Mouse (Mus musculus) lung, postnatal 0 days (tissue): ENCODE results near the gene Elk3. TPM values are rescaled to one million over a fixed set of nuclear protein-coding genes. Genes with fewer than 3 reads are reported as not detected.

Source experiments
- ATAC-seq: fragments of 200-750 bp; cut with Nextera tagmentation; 2 replicates; pipeline ENCODE4 v1.8.0; 2017; ENCODE audit warnings: moderate library complexity
- DNase-seq: peaks from one replicate; pipeline ENCODE4 v3.0.0-alpha.2; 2016; ENCODE audit warnings: low spot score
- H3K27ac ChIP-seq: fragments of 300-500 bp; sonication (generic); 2 replicates; pipeline ENCODE4 v1.5.1; 2014; ENCODE audit warnings: antibody characterized with exemption, mild to moderate bottlenecking, low read length, mixed read lengths
- H3K27me3 ChIP-seq: fragments of 300-500 bp; sonication (generic); replicated peaks from 2 replicates; pipeline ENCODE4 v1.6.1; 2014; ENCODE audit warnings: low read length, mixed read lengths; ENCODE audit not compliant: insufficient read depth
- H3K36me3 ChIP-seq: fragments of 300-500 bp; sonication (generic); 2 replicates; pipeline ENCODE4 v1.6.1; 2014; ENCODE audit warnings: low read length, mixed read lengths; ENCODE audit not compliant: insufficient read depth
- H3K4me1 ChIP-seq: fragments of 300-500 bp; sonication (generic); 2 replicates; pipeline ENCODE4 v1.6.1; 2014; ENCODE audit warnings: antibody characterized with exemption, low read depth, low read length, mixed read lengths; ENCODE audit not compliant: insufficient read depth
- H3K4me2 ChIP-seq: fragments of 300-500 bp; sonication (generic); replicated peaks from 2 replicates; pipeline ENCODE4 v1.6.1; 2014; ENCODE audit warnings: low read depth, mild to moderate bottlenecking, low read length, moderate library complexity, mixed read lengths
- H3K4me3 ChIP-seq: fragments of 300-500 bp; sonication (generic); 2 replicates; pipeline ENCODE4 v1.5.1; 2014; ENCODE audit warnings: low read depth, low read length
- H3K9ac ChIP-seq: fragments of 300-500 bp; sonication (generic); replicated peaks from 2 replicates; pipeline ENCODE4 v1.6.1; 2014; ENCODE audit warnings: low read depth, mild to moderate bottlenecking
- H3K9me3 ChIP-seq: fragments of 300-500 bp; sonication (generic); 2 replicates; pipeline ENCODE4 v1.6.1; 2016; ENCODE audit warnings: low read length, mixed read lengths
- CTCF ChIP-seq: IDR thresholded peaks from 2 replicates; pipeline ENCODE4 v1.5.1; 2016; ENCODE audit warnings: antibody characterized with exemption, mild to moderate bottlenecking
- EP300 ChIP-seq: IDR thresholded peaks from 2 replicates; pipeline ENCODE4 v1.6.1; 2016; ENCODE audit warnings: antibody characterized with exemption, mild to moderate bottlenecking, control low read depth
- WGBS: fragments of 180-500 bp; shearing (Covaris S2); extraction: QIAGEN DNeasy Blood & Tissue Kit; methylation state at CpG from one replicate; pipeline ENCODE4 v1.1.7; 2014; 5-methylcytosine and 5-hydroxymethylcytosine counted together
- polyA plus RNA-seq: library from polyadenylated mRNA; unstranded; fragments of >200 nt; fragmentation: Nextera tagmentation; extraction: Ambion mirVana; gene quantifications from 2 replicates; pipeline ENCODE4 v1.2.1, GENCODE M21; 2015

Gene Elk3
- polyA plus RNA-seq, 1 experiment from 2014 or later: 56.0 TPM

DNA sequence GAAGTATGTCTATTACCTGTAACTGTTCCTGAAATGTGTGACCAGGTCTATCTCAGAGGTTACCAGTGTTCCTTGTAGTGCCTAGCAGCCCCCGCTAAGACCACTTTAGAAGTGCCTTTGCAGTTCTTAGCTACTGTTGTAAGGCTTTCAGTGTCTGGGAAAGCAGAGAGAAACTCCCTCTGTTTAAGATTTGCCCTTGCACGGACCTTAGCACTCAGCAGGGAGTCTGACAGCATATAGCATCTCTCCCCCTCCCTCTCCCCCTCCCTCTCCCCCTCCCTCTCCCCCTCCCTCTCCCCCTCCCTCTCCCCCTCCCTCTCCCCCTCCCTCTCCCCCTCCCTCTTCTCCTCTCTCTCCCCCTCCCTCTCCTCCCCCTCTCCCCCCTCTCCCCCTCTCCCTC is 24.1 kb upstream of the Elk3 start:
- Histone ChIP-seq H3K9me3 (no peaks in the 10 kb centered on the region), H3K4me1 (peaks cover 2% of the 10 kb centered on the region; the same call in 1 of the 2 replicates), H3K4me2 (no peak overlapping the region), H3K36me3 (no peaks in the 10 kb centered on the region), H3K27me3 (no peaks in the 10 kb centered on the region), H3K9ac (no peak overlapping the region), H3K27ac (no peak overlapping the region), H3K4me3 (no peak overlapping the region)
- DNase-seq (no peak), ATAC-seq (no peak)
- no peak for TF ChIP-seq CTCF
- WGBS: 42% methylated on average over 2 of the region's 2 CpGs

DNA sequence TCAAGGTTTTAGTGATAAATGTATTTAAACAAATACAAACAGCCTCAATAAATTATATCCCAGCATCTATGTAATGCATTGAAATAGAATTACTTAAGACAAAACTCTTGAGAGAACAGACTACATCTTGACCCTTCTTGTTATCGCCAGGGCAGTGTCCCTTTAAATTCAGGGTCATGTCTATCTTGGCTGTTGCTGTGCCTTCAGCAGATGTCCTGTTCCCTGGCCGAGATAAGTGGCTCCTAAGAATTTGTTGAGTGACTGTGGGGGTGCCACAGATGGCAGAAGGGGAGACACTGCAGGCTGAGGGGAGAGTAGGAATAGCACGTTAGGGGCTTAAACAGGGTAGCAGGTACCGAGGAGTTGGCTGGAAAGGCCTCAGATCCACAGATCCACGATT is 22.3 kb upstream of the Elk3 start:
- WGBS: 68% methylated on average over 5 of the region's 5 CpGs
- H3K27me3 ChIP-seq: no peaks in the 10 kb centered on the region
- DNase-seq (no peak), ATAC-seq (no peak)
- no peak overlapping the region for H3K9ac ChIP-seq
- H3K4me3 ChIP-seq: no peak overlapping the region
- H3K4me1 ChIP-seq: peaks cover 2% of the 10 kb centered on the region; the same call in 1 of the 2 replicates
- H3K4me2 ChIP-seq: no peak overlapping the region
- TF ChIP-seq CTCF (no peak), EP300 (no peak)
- no peaks in the 10 kb centered on the region for H3K36me3 ChIP-seq
- H3K9me3 ChIP-seq: no peaks in the 10 kb centered on the region
- no peak overlapping the region for H3K27ac ChIP-seq

DNA sequence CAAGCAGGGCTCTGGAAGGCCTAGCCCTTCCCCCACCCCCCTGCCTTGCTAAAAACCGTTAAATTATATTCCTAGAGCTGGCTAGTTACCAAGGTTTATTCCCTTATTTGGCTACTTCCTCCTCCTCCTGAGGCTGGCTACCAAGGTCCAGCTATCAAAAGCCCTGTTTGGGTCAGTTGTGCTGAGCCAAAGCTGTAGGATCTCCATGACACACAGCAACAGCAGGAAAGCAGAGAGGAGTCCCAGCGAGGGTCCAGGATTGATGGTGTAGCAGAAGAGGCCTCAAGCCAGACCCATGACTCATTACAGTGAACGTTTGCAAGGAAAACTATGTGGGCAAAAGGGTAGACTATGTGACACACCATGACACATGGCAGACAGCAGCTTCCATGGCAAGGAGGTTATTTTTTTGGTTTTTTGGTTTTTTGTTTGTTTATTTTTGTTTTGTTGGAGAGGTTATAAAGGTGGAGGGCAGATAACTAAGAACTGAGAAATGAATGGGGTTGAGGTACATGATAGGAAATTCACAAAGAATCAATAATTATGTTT is 21.4 kb upstream of the Elk3 start:
- ATAC-seq: no peak
- Histone ChIP-seq H3K9me3 (no peaks in the 10 kb centered on the region), H3K4me1 (peaks cover 2% of the 10 kb centered on the region; the same call in 1 of the 2 replicates), H3K36me3 (no peaks in the 10 kb centered on the region), H3K27ac (no peak overlapping the region), H3K4me2 (no peak overlapping the region), H3K9ac (no peak overlapping the region), H3K27me3 (no peaks in the 10 kb centered on the region), H3K4me3 (no peak overlapping the region)
- DNase-seq: no peak
- TF ChIP-seq CTCF (no peak), EP300 (no peak)
- 25% methylated on average over 3 of the region's 3 CpGs for WGBS

DNA sequence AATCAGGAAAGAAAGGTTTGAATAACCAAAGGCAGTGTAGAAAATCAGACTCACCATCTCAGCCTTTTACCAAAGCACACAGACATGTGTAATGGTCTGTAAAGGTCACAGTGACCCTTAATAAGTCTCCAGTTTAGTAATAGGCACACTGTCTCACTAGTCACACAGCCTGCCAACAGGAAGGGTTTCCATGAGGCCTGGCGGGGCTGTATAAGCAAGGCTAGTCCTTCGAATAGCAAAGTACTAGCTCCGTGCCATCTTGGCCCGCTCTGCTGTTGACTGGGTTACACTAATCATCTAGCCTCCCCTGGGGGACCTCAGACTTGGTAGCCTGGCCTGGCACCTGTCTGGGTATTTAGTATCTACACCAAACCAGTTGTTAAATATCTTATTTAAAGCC is 20.6 kb upstream of the Elk3 start:
- Histone ChIP-seq H3K4me2 (no peak overlapping the region), H3K27me3 (no peaks in the 10 kb centered on the region), H3K27ac (no peak overlapping the region), H3K9me3 (no peaks in the 10 kb centered on the region), H3K4me1 (peaks cover 8% of the 10 kb centered on the region; the same call in 1 of the 2 replicates), H3K9ac (no peak overlapping the region), H3K36me3 (no peaks in the 10 kb centered on the region), H3K4me3 (no peak overlapping the region)
- no peak for TF ChIP-seq EP300
- no peak for TF ChIP-seq CTCF
- WGBS: 84% methylated on average over 4 of the region's 4 CpGs
- no peak for ATAC-seq
- no peak for DNase-seq

DNA sequence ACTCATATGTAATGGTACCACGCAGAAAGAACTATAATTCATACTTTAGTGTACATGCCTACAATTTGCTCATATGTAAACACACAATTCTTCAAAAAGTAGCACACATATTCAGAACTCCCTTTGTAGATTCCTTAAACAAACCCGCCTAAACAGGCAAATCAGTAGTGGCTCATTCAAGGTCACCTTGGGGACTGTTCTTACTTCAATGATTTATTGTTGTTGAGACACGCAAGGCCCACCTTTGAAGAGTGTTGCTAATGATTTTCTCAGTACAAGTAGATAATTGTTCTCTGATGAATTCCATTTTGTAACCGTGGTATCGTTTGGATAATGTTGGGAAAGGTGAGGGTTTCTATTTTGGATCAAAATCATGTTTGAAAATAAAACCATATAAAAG is 17.4 kb upstream of the Elk3 start:
- 74% methylated on average over 5 of the region's 5 CpGs for WGBS
- TF ChIP-seq EP300: no peak
- no peak for TF ChIP-seq CTCF
- H3K27me3 ChIP-seq: no peaks in the 10 kb centered on the region
- H3K4me1 ChIP-seq: peaks cover 6% of the 10 kb centered on the region; the same call in 1 of the 2 replicates
- no peaks in the 10 kb centered on the region for H3K36me3 ChIP-seq
- ATAC-seq (no peak), DNase-seq (no peak)
- H3K4me2 ChIP-seq: no peak overlapping the region
- H3K27ac ChIP-seq: no peak overlapping the region
- no peak overlapping the region for H3K4me3 ChIP-seq
- no peaks in the 10 kb centered on the region for H3K9me3 ChIP-seq
- no peak overlapping the region for H3K9ac ChIP-seq

DNA sequence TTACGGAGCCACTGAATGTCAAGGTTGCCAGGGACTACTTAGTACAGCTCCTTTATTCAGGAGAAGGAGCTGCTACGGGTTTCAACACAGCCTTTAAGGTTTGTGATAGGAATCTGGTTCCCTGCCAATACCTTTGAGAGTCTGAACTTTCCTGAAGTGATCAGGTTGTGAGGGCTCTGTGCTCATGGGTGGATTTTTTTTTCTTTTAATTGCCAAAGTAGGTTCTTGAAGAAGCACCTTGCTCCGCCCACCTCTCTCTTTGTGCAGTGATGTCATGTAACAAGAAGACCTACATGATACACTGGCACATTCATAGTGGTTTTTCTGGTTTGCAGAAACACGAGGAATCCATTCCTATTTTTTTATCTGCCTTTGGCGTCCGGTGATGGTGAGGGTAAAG is 16.3 kb upstream of the Elk3 start:
- peak overlapping the region; percentile 40; the same call in 1 of the 2 replicates for H3K27ac ChIP-seq
- peaks cover 6% of the 10 kb centered on the region; the same call in 1 of the 2 replicates for H3K4me1 ChIP-seq
- peak; percentile 20 for DNase-seq
- no peak overlapping the region for H3K9ac ChIP-seq
- ATAC-seq: 0 out of 2 replicates have a peak, but pooled peaks have one; percentile 1
- no peaks in the 10 kb centered on the region for H3K27me3 ChIP-seq
- WGBS: 59% methylated on average over 6 of the region's 6 CpGs
- no peak overlapping the region for H3K4me3 ChIP-seq
- H3K4me2 ChIP-seq: no peak overlapping the region
- TF ChIP-seq EP300 (no peak), CTCF (no peak)
- H3K36me3 ChIP-seq: no peaks in the 10 kb centered on the region
- no peaks in the 10 kb centered on the region for H3K9me3 ChIP-seq

DNA sequence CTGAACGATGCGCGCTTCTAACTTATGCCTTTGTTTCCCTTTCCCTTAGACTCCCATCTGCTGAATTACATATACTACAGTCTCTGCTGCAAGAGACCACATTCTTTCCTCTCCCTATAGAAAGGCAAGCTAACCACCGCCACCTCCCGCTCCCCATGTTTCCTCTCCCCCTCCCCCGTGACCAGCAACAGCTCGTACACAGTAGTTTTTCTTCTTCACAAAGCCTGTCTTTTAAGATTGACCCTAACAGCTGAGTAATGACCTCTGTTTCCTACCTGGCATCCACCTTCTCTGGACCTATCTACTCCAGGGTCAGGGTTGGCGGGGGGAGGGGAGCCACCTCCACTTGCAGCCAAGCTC is 15.8 kb upstream of the Elk3 start:
- DNase-seq (no peak), ATAC-seq (no peak)
- H3K4me1 ChIP-seq: peaks cover 6% of the 10 kb centered on the region; the same call in 1 of the 2 replicates
- H3K27ac ChIP-seq: peak overlapping the region; percentile 40; the same call in 1 of the 2 replicates
- WGBS: 67% methylated on average over 8 of the region's 8 CpGs
- no peaks in the 10 kb centered on the region for H3K36me3 ChIP-seq
- no peak overlapping the region for H3K9ac ChIP-seq
- H3K4me3 ChIP-seq: no peak overlapping the region
- H3K9me3 ChIP-seq: no peaks in the 10 kb centered on the region
- no peak for TF ChIP-seq CTCF
- TF ChIP-seq EP300: no peak
- H3K27me3 ChIP-seq: no peaks in the 10 kb centered on the region
- H3K4me2 ChIP-seq: no peak overlapping the region
